Mouse (Mus musculus) liver, adult 2 months (tissue): ENCODE data around the gene Snx13.

Source experiments
- CTCF ChIP-seq: fragments of 200-500 bp; IDR thresholded peaks from 2 replicates; pipeline ENCODE4 v1.5.1; 2011; ENCODE audit warnings: low read depth, low read length, control low read depth
- POLR2A ChIP-seq: fragments of 200-500 bp; IDR thresholded peaks from 2 replicates; pipeline ENCODE4 v1.6.1; 2011; ENCODE audit warnings: low read length, control low read depth; ENCODE audit not compliant: insufficient read depth; ENCODE audit errors: extremely low read depth

DNA sequence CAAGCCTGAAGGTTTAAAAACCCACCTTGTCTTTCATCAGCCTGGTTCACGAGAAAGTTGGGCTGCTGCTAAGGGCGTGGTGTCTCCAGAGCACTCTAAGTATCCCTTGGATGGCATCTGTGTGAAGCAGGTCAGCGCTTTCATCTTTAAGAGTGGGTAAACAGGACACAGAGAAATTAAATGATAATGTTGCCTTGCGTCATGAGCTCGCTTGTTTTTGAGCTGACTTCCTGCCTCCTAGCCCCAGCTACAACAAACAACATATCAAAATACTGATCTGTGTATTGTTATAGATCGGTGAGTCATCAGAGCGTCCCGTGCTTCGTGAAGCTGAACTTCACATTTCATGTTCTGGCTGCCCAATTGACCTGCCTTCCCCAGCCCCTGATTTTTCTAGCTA lies 25.7 kb upstream of the Snx13 start:
- no peak for TF ChIP-seq POLR2A
- TF ChIP-seq CTCF = no peak
